Mouse (Mus musculus) embryonic facial prominence, embryonic 11.5 days (tissue): ENCODE results near the gene Cstad. TPM values are rescaled to one million over a fixed set of nuclear protein-coding genes. Genes with fewer than 3 reads are reported as not detected.

Experiments used
- ATAC-seq: fragments of 200-750 bp; cut with Nextera tagmentation; replicated peaks from 2 replicates; pipeline ENCODE4 v1.8.0; 2017; ENCODE audit warnings: low read depth; ENCODE audit not compliant: insufficient number of reproducible peaks, low FRiP score, low TSS enrichment
- DNase-seq: peaks from one replicate; pipeline ENCODE4 v3.0.0-alpha.2; 2015; ENCODE audit warnings: low spot score
- H3K27ac ChIP-seq: fragments of 300-500 bp; sonication (generic); replicated peaks from 2 replicates; pipeline ENCODE4 v1.5.1; 2014; ENCODE audit warnings: mild to moderate bottlenecking, low read depth, low read length, control low read depth
- H3K27me3 ChIP-seq: fragments of 300-500 bp; sonication (generic); 2 replicates; pipeline ENCODE4 v1.6.1; 2014; ENCODE audit warnings: mild to moderate bottlenecking, low read length, moderate library complexity, mixed read lengths; ENCODE audit not compliant: control insufficient read depth, insufficient read depth
- H3K36me3 ChIP-seq: fragments of 300-500 bp; sonication (generic); replicated peaks from 2 replicates; pipeline ENCODE4 v1.6.1; 2014; ENCODE audit warnings: low read depth, mild to moderate bottlenecking, low read length, moderate library complexity, mixed read lengths; ENCODE audit not compliant: control insufficient read depth, insufficient read depth
- H3K4me1 ChIP-seq: fragments of 300-500 bp; sonication (generic); 2 replicates; pipeline ENCODE4 v1.6.1; 2014; ENCODE audit warnings: low read length, mixed read lengths; ENCODE audit not compliant: control insufficient read depth, insufficient read depth
- H3K4me2 ChIP-seq: fragments of 300-500 bp; sonication (generic); 2 replicates; pipeline ENCODE4 v1.6.1; 2014; ENCODE audit warnings: low read depth, mild to moderate bottlenecking, control low read depth, low read length, moderate library complexity
- H3K4me3 ChIP-seq: fragments of 300-500 bp; sonication (generic); 2 replicates; pipeline ENCODE4 v1.5.1; 2014; ENCODE audit warnings: low read depth, low read length, control low read depth
- H3K9ac ChIP-seq: fragments of 300-500 bp; sonication (generic); replicated peaks from 2 replicates; pipeline ENCODE4 v1.6.1; 2014; ENCODE audit warnings: mild to moderate bottlenecking, control low read depth, low read length
- H3K9me3 ChIP-seq: fragments of 300-500 bp; sonication (generic); replicated peaks from 2 replicates; pipeline ENCODE4 v1.6.1; 2016; ENCODE audit warnings: mild to moderate bottlenecking, low read length, inconsistent platforms, mixed read lengths; ENCODE audit not compliant: control insufficient read depth
- WGBS: fragments of 180-500 bp; shearing (Covaris S2); extraction: QIAGEN DNeasy Blood & Tissue Kit; methylation state at CpG from one replicate; pipeline ENCODE4 v1.1.7; 2014; 5-methylcytosine and 5-hydroxymethylcytosine counted together
- polyA plus RNA-seq: library from polyadenylated mRNA; unstranded; fragments of >200 nt; fragmentation: Nextera tagmentation; extraction: Ambion mirVana; gene quantifications from 2 replicates; pipeline ENCODE4 v1.2.1, GENCODE M21; 2014

The Cstad gene
- polyA plus RNA-seq, 1 experiment from 2014 or later, result not detected

- peak overlapping the region; percentile 83 for H3K4me2 ChIP-seq
- peaks cover 37% of the 10 kb centered on the region for H3K4me1 ChIP-seq
- no peaks in the 10 kb centered on the region for H3K27me3 ChIP-seq
- no peaks in the 10 kb centered on the region for H3K36me3 ChIP-seq
- under 1% methylated on average over 42 of the region's 42 CpGs for WGBS
- ATAC-seq (peak; percentile 24), DNase-seq (peak; percentile 77)
- peak overlapping the region; percentile 99 for H3K27ac ChIP-seq
- H3K9ac ChIP-seq, result peak overlapping the region; percentile 70
- no peaks in the 10 kb centered on the region for H3K9me3 ChIP-seq
- peak overlapping the region; percentile 32 for H3K4me3 ChIP-seq
These were observed 63.0 kb downstream of the Cstad start for GRCm38 (mm10) chr2:30657674-30658479.

- no peaks in the 10 kb centered on the region for H3K9me3 ChIP-seq
- peak overlapping the region; percentile 70 for H3K9ac ChIP-seq
- H3K4me3 ChIP-seq, result peak overlapping the region; percentile 32
- no peaks in the 10 kb centered on the region for H3K27me3 ChIP-seq
- peak overlapping the region; percentile 99 for H3K27ac ChIP-seq
- under 1% methylated on average over 45 of the region's 45 CpGs for WGBS
- peak; percentile 98 for DNase-seq
- peak; percentile 71 for ATAC-seq
- H3K4me2 ChIP-seq, result peak overlapping the region; percentile 83
- H3K36me3 ChIP-seq, result no peaks in the 10 kb centered on the region
- peaks cover 37% of the 10 kb centered on the region for H3K4me1 ChIP-seq
These were observed 63.6 kb downstream of the Cstad start for GRCm38 (mm10) chr2:30658480-30658843.

Other genes starting within 250 kb of the Cstad start
- 41.6 and 50.0 TPM in 2 replicates for gene Sh3glb2, start 235.7 kb upstream of the Cstad start, polyA plus RNA-seq
- gene Miga2, start 230.8 kb upstream of the Cstad start, polyA plus RNA-seq, result 15.6 and 18.0 TPM in 2 replicates
- gene Dolpp1, start 202.8 kb upstream of the Cstad start, polyA plus RNA-seq, result 29.1 and 33.4 TPM in 2 replicates
- gene Crat, start 179.2 kb upstream of the Cstad start, polyA plus RNA-seq, result 24.0 and 29.6 TPM in 2 replicates
- gene Ptpa, start 179.0 kb upstream of the Cstad start, polyA plus RNA-seq, result 53.7 and 62.4 TPM in 2 replicates
- gene Ier5l, start 120.8 kb upstream of the Cstad start, polyA plus RNA-seq, result 6.6 and 12.6 TPM in 2 replicates
- gene 1700001O22Rik, start 208.6 kb downstream of the Cstad start, polyA plus RNA-seq, result 1.8 and 3.6 TPM in 2 replicates
- gene Ntmt1, start 212.8 kb downstream of the Cstad start, polyA plus RNA-seq, result 98.9 and 101 TPM in 2 replicates
- 27.6 and 35.7 TPM in 2 replicates for gene Asb6, start 235.3 kb downstream of the Cstad start, polyA plus RNA-seq
- gene Prrx2, start 239.9 kb downstream of the Cstad start, polyA plus RNA-seq, result 106 and 109 TPM in 2 replicates